Mouse (Mus musculus) G1E (cell line): ENCODE results near the gene Rps19bp1. TPM values are rescaled to one million over a fixed set of nuclear protein-coding genes. Genes with fewer than 3 reads are reported as not detected.

Source experiments
- ATAC-seq: 2 replicates; pipeline ENCODE4 v1.8.0; 2016; ENCODE audit warnings: mild to moderate bottlenecking; ENCODE audit not compliant: insufficient number of reproducible peaks, poor library complexity, low FRiP score, severe bottlenecking; ENCODE audit errors: extremely low read depth
- DNase-seq: peaks from one replicate; pipeline ENCODE4 v3.0.0; 2012; ENCODE audit warnings: low spot score
- H3K27me3 ChIP-seq: 2 replicates; pipeline ENCODE4 v1.6.1; 2012; ENCODE audit warnings: mild to moderate bottlenecking, low read length, inconsistent platforms; ENCODE audit not compliant: insufficient read depth
- H3K36me3 ChIP-seq: replicated peaks from 2 replicates; pipeline ENCODE3; 2012; ENCODE audit warnings: mild to moderate bottlenecking, inconsistent platforms
- H3K4me1 ChIP-seq: 2 replicates; pipeline ENCODE4 v1.6.1; 2012; ENCODE audit warnings: low read depth, low read length, inconsistent platforms, mixed read lengths; ENCODE audit not compliant: insufficient read depth
- H3K4me3 ChIP-seq: 2 replicates; pipeline ENCODE4 v1.5.1; 2012; ENCODE audit warnings: low read depth, mild to moderate bottlenecking, inconsistent platforms, low read length, moderate library complexity, mixed read lengths
- H3K9me3 ChIP-seq: replicated peaks from 2 replicates; pipeline ENCODE4 v1.6.1; 2012; ENCODE audit warnings: inconsistent platforms
- CTCF ChIP-seq: IDR thresholded peaks from 2 replicates; pipeline ENCODE4 v1.5.1; 2012; ENCODE audit warnings: low read depth, low read length, inconsistent platforms, mixed read lengths
- GATA1 ChIP-seq: IDR thresholded peaks from 2 replicates; pipeline ENCODE4 v1.6.1; 2012; ENCODE audit warnings: borderline replicate concordance, low read length, inconsistent platforms, mixed read lengths
- GATA2 ChIP-seq: IDR thresholded peaks from 2 replicates; pipeline ENCODE4 v1.6.1; 2012; ENCODE audit warnings: low read depth, low read length, inconsistent platforms, borderline replicate concordance
- POLR2AphosphoS5 ChIP-seq: IDR thresholded peaks from 2 replicates; pipeline ENCODE4 v1.6.1; 2012; ENCODE audit warnings: low read depth, low read length, inconsistent platforms; ENCODE audit not compliant: insufficient replicate concordance
- TAL1 ChIP-seq: conservative IDR thresholded peaks from 2 replicates; pipeline ENCODE4 v1.6.1; 2012; ENCODE audit warnings: low read depth, low read length, inconsistent platforms, mixed read lengths
- polyA plus RNA-seq: library from polyadenylated mRNA; stranded (reverse); fragments of >175 nt; gene quantifications from 2 replicates; pipeline ENCODE4 v1.2.3, GENCODE M21; 2012
- total RNA-seq, 2 experiments: library from RNA; stranded (forward) in 1 of 2; stranded (reverse) in 1 of 2; fragments of 200-1000 nt in 1 of 2; fragments of >200 nt in 1 of 2; fragmentation: Nextera tagmentation in 1 of 2; gene quantifications; 2 replicates each; pipeline ENCODE4 v1.2.3; 2014 to 2017

Rps19bp1 gene
- total RNA-seq (2014; fragmentation: Nextera tagmentation) (46.5 and 58.3 TPM in 2 replicates), total RNA-seq (2017) (22.6 and 25.9 TPM in 2 replicates), polyA plus RNA-seq (67.2 and 96.3 TPM in 2 replicates)

DNA sequence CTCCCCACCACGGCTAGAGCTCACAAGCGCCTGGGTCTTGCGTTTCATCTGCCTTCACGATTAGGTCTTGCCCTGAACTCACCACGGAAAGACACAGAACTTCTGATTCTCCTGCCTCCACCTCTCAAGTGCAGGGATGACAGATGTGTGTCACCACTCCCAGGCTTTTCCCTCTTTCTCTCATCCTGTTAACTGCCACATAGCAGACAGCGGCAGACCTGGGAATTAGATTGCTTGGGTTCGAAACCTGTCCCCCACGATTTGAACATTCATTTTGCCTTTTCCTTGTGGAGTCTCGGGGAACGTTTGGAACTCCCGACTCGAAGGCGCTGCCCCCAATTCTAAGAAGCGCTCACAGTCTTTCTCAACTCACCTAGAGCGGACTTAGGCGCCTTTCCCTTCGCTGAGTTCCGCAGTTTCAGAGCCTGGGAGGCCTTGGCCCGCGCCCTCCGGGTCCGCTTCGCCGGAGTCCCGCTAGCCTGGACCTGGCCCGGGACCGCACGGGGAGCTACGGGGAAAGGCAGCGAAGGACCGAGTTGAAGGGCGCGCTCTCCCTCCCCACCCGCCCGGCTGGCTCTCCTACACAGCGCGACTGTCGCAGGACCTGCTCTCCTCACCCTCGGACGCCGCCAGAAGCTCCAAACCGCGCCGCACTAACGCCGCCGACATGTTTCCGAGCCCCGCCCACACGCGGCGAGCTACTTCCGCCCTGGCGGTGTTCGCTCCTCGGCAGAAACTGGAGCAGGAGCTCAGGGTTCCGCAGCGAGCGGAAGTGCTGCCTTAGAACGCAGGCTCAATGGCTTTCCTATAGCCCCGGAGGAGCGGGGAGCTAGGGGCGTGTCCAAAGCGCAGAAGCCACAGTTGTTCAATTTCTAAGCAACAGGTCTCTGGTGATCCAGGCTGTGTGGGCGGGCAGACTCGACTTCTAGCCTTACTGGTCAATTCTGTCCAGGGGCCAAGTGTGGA lies at the start of gene Rps19bp1:
Gene Rps19bp1 (minus strand): TSS at position 706 of the 966 bp plus-strand sequence.
- no peak for TF ChIP-seq GATA2
- no peak for TF ChIP-seq POLR2AphosphoS5
- no peak for TF ChIP-seq TAL1
- no peak for TF ChIP-seq CTCF
- TF ChIP-seq GATA1, result no peak
- Histone ChIP-seq H3K27me3 (peaks cover 3% of the 10 kb centered on the region), H3K4me3 (peak within 1 kb of the TSS; percentile 94), H3K4me1 (peaks cover 43% of the 10 kb centered on the region), H3K36me3 (peaks cover 43% of the 10 kb centered on the region), H3K9me3 (no peaks in the 10 kb centered on the region; the same call in 1 of the 2 replicates)
- DNase-seq, result peak; percentile 90
- peak; percentile 87 for ATAC-seq

GRCm38 (mm10) chr15:80306146-80306545 lies 42.0 kb upstream of the Rps19bp1 start:
- Histone ChIP-seq H3K36me3 (no peaks in the 10 kb centered on the region), H3K27me3 (peaks cover 14% of the 10 kb centered on the region; the same call in 1 of the 2 replicates), H3K4me3 (no peak overlapping the region), H3K9me3 (no peaks in the 10 kb centered on the region), H3K4me1 (no peaks in the 10 kb centered on the region)
- ATAC-seq (no peak), DNase-seq (no peak)
- no peak for TF ChIP-seq POLR2AphosphoS5
- TF ChIP-seq TAL1, result no peak
- no peak for TF ChIP-seq GATA1
- no peak for TF ChIP-seq GATA2
- TF ChIP-seq CTCF, result no peak

GRCm38 (mm10) chr15:80304188-80304587 lies 40.1 kb upstream of the Rps19bp1 start:
- Histone ChIP-seq H3K4me1 (no peaks in the 10 kb centered on the region), H3K27me3 (peaks cover 17% of the 10 kb centered on the region), H3K36me3 (no peaks in the 10 kb centered on the region), H3K9me3 (no peaks in the 10 kb centered on the region), H3K4me3 (no peak overlapping the region)
- DNase-seq (no peak), ATAC-seq (no peak)
- TF ChIP-seq TAL1, result no peak

DNA sequence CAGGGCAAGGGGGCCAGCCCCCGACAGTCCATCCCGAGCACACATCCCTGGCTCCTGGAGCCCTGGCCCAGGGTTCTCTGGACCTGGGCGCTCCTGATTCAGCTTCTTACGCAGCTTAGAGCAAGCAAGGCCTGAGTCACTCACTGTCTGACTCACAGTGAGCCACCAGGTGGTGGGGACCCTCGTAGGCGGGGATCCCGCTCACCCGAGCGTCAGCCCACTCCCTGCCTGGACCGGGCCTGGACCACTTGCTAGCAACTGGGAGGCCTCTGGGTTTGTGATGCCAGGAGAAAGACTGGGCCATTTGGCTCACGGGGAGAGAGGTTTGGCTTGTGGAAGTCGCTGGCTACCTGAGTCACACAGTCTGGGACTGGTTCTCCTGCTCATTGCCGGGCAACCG lies 39.7 kb upstream of the Rps19bp1 start:
- no peak for DNase-seq
- no peak for TF ChIP-seq GATA1
- no peak for TF ChIP-seq CTCF
- TF ChIP-seq POLR2AphosphoS5, result no peak
- no peak for TF ChIP-seq GATA2
- no peak for TF ChIP-seq TAL1
- H3K9me3 ChIP-seq, result no peaks in the 10 kb centered on the region
- no peak overlapping the region for H3K4me3 ChIP-seq
- peaks cover 17% of the 10 kb centered on the region for H3K27me3 ChIP-seq
- no peaks in the 10 kb centered on the region for H3K36me3 ChIP-seq
- no peak for ATAC-seq
- no peaks in the 10 kb centered on the region for H3K4me1 ChIP-seq

DNA sequence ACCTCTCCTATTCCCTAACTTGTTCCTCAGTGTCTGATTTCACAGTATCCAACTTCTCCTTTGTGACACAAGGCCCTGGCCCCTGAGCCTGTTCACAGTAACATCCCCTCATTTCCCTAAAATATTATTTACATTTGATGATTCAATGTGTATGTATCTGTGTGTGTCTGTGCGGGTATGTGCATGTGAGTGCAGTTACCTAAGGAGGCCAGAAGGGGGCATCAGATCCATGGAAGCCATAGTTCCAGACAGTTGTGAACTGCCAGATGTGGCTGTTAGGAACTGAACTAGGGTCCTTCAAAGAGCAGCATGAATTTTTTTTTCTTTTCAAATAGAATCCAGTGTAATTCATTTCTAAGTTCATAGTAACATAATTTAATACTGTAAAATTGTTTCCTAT lies 33.0 kb upstream of the Rps19bp1 start:
- Histone ChIP-seq H3K4me1 (no peaks in the 10 kb centered on the region), H3K9me3 (peaks cover 3% of the 10 kb centered on the region; the same call in 1 of the 2 replicates), H3K27me3 (peaks cover 9% of the 10 kb centered on the region), H3K36me3 (no peaks in the 10 kb centered on the region), H3K4me3 (no peak overlapping the region)
- no peak for DNase-seq
- no peak for ATAC-seq
- TF ChIP-seq POLR2AphosphoS5 (no peak), GATA1 (no peak), CTCF (0 out of 2 replicates have a peak, but pooled peaks have one; percentile 4)

DNA sequence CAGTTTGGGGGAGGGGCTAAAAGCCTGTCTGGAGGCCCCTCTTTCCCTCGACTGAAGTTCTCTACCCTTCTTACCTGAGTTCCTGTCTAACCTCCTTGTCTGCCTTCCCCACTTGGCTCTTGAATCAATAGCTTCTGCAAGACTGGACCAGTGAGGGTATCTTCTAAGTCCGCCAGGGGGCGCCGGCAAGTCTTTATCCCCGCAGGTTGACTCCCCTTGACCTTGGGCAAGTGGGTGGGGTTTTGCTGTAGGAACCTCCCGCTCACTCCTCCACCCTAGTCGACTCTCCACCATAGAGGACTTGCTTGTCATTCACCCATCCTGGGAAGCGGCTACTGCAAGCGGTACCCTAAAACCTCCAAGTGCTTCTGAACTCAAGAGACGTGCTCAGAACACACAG lies 25.3 kb upstream of the Rps19bp1 start:
- Histone ChIP-seq H3K27me3 (peaks cover 15% of the 10 kb centered on the region), H3K4me1 (no peaks in the 10 kb centered on the region; the same call in 1 of the 2 replicates), H3K36me3 (no peaks in the 10 kb centered on the region), H3K4me3 (no peak overlapping the region), H3K9me3 (no peaks in the 10 kb centered on the region)
- ATAC-seq (no peak), DNase-seq (peak; percentile 57)
- TF ChIP-seq POLR2AphosphoS5 (no peak), CTCF (peak; percentile 29; the same call in 1 of the 2 replicates)
